Mouse (Mus musculus): ENCODE data around the gene Olfr1047. TPM values are rescaled to one million over a fixed set of nuclear protein-coding genes. Genes with fewer than 3 reads are reported as not detected.

Gene Olfr1047
- polyA plus RNA-seq, 1 experiment from 2014 or later, result not detected

Other genes with a start within 250 kb of the Olfr1047 start
- not detected in 2 replicates for gene Olfr1031, start 241.1 kb downstream of the Olfr1047 start, polyA plus RNA-seq (2016; fragmentation: Nextera tagmentation; extraction: Ambion mirVana)
- gene Olfr1032, start 225.9 kb downstream of the Olfr1047 start, polyA plus RNA-seq (2016; fragmentation: Nextera tagmentation; extraction: Ambion mirVana), result not detected in 2 replicates
- gene Olfr1033, start 210.8 kb downstream of the Olfr1047 start, polyA plus RNA-seq (2016; fragmentation: Nextera tagmentation; extraction: Ambion mirVana), result 1.3 and 1.4 TPM in 2 replicates
- not detected in 2 replicates for gene Olfr1034, start 185.5 kb downstream of the Olfr1047 start, polyA plus RNA-seq (2016; fragmentation: Nextera tagmentation; extraction: Ambion mirVana)
- gene Olfr1036, start 157.4 kb downstream of the Olfr1047 start, polyA plus RNA-seq (2016; fragmentation: Nextera tagmentation; extraction: Ambion mirVana), result not detected in 2 replicates
- not detected in 2 replicates for gene Olfr1037, start 144.0 kb downstream of the Olfr1047 start, polyA plus RNA-seq (2016; fragmentation: Nextera tagmentation; extraction: Ambion mirVana)
- not detected in 2 replicates for gene Olfr1039, start 95.5 kb downstream of the Olfr1047 start, polyA plus RNA-seq (2016; fragmentation: Nextera tagmentation; extraction: Ambion mirVana)
- gene Olfr1040, start 84.7 kb downstream of the Olfr1047 start, polyA plus RNA-seq (2016; fragmentation: Nextera tagmentation; extraction: Ambion mirVana), result not detected in 2 replicates
- gene Olfr1042, start 69.6 kb downstream of the Olfr1047 start, polyA plus RNA-seq (2016; fragmentation: Nextera tagmentation; extraction: Ambion mirVana), result not detected in 2 replicates
- not detected in 2 replicates for gene Olfr1043, start 63.9 kb downstream of the Olfr1047 start, polyA plus RNA-seq (2016; fragmentation: Nextera tagmentation; extraction: Ambion mirVana)
- gene Olfr1044, start 53.6 kb downstream of the Olfr1047 start, polyA plus RNA-seq (2016; fragmentation: Nextera tagmentation; extraction: Ambion mirVana), result not detected in 2 replicates
- not detected in 2 replicates for gene Olfr52, start 45.7 kb downstream of the Olfr1047 start, polyA plus RNA-seq (2016; fragmentation: Nextera tagmentation; extraction: Ambion mirVana)
- gene Olfr1045, start 28.4 kb downstream of the Olfr1047 start, polyA plus RNA-seq (2016; fragmentation: Nextera tagmentation; extraction: Ambion mirVana), result not detected in 2 replicates
- gene Olfr1046, start 12.1 kb downstream of the Olfr1047 start, polyA plus RNA-seq (2016; fragmentation: Nextera tagmentation; extraction: Ambion mirVana), result not detected in 2 replicates
- not detected in 2 replicates for gene Olfr1048, start 8.9 kb upstream of the Olfr1047 start, polyA plus RNA-seq (2016; fragmentation: Nextera tagmentation; extraction: Ambion mirVana)
- not detected in 2 replicates for gene Olfr1049, start 26.9 kb upstream of the Olfr1047 start, polyA plus RNA-seq (2016; fragmentation: Nextera tagmentation; extraction: Ambion mirVana)
- gene Olfr1051, start 47.7 kb upstream of the Olfr1047 start, polyA plus RNA-seq (2016; fragmentation: Nextera tagmentation; extraction: Ambion mirVana), result not detected in 2 replicates
- not detected in 2 replicates for gene Olfr1052, start 61.1 kb upstream of the Olfr1047 start, polyA plus RNA-seq (2016; fragmentation: Nextera tagmentation; extraction: Ambion mirVana)
- not detected in 2 replicates for gene Olfr1053, start 83.9 kb upstream of the Olfr1047 start, polyA plus RNA-seq (2016; fragmentation: Nextera tagmentation; extraction: Ambion mirVana)
- gene Olfr1054, start 104.0 kb upstream of the Olfr1047 start, polyA plus RNA-seq (2016; fragmentation: Nextera tagmentation; extraction: Ambion mirVana), result not detected in 2 replicates
- gene Olfr1055, start 118.9 kb upstream of the Olfr1047 start, polyA plus RNA-seq (2016; fragmentation: Nextera tagmentation; extraction: Ambion mirVana), result not detected in 2 replicates
- gene Olfr1056, start 131.1 kb upstream of the Olfr1047 start, polyA plus RNA-seq (2016; fragmentation: Nextera tagmentation; extraction: Ambion mirVana), result not detected in 2 replicates
- not detected in 2 replicates for gene Olfr1057, start 147.0 kb upstream of the Olfr1047 start, polyA plus RNA-seq (2016; fragmentation: Nextera tagmentation; extraction: Ambion mirVana)
- gene Olfr1058, start 157.2 kb upstream of the Olfr1047 start, polyA plus RNA-seq (2016; fragmentation: Nextera tagmentation; extraction: Ambion mirVana), result not detected in 2 replicates
- not detected in 2 replicates for gene Olfr1061, start 182.6 kb upstream of the Olfr1047 start, polyA plus RNA-seq (2016; fragmentation: Nextera tagmentation; extraction: Ambion mirVana)
- gene Olfr1062, start 195.3 kb upstream of the Olfr1047 start, polyA plus RNA-seq (2016; fragmentation: Nextera tagmentation; extraction: Ambion mirVana), result not detected in 2 replicates
- not detected in 2 replicates for gene Olfr1065, start 219.2 kb upstream of the Olfr1047 start, polyA plus RNA-seq (2016; fragmentation: Nextera tagmentation; extraction: Ambion mirVana)
- not detected in 2 replicates for gene Olfr1066, start 224.9 kb upstream of the Olfr1047 start, polyA plus RNA-seq (2016; fragmentation: Nextera tagmentation; extraction: Ambion mirVana)